Mouse (Mus musculus) erythroblast, embryonic 14.5 days (primary cell): ENCODE measurements around the gene Nup93.

Experiments
- GATA1 ChIP-seq: IDR thresholded peaks from 2 replicates; pipeline ENCODE4 v1.6.1; 2012; ENCODE audit warnings: low read length, inconsistent platforms, mixed read lengths
- TAL1 ChIP-seq: IDR thresholded peaks from 3 replicates; pipeline ENCODE4 v1.6.1; 2012; ENCODE audit warnings: low read length, inconsistent platforms, mixed read lengths

DNA sequence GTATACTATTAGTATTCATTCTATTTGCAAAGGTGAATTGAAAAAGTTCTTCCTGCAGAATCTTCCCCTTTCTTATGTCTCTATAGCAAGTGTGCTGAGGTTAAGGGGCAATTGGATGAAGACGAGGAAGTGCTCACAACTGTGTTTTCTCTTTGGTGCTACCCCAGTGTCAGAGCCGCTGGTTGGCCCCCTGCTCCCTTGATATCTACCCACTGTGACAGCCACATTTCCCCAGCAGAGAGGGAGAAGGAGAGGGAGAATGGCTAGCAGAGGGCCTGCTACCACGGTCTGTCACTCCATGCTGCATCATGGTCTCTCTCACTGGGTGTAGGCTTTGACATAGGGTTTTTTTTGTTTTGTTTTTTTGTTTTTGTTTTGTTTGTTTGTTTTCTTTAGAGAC is 58.2 kb downstream of the Nup93 start:
- TF ChIP-seq TAL1 (no peak), GATA1 (no peak)
